Mouse (Mus musculus): ENCODE data around the gene Vars. TPM values are rescaled to one million over a fixed set of nuclear protein-coding genes. Genes with fewer than 3 reads are reported as not detected.
"Not testable (repeated sequence)": the region's sequence is repeated elsewhere in the genome, so short reads cannot be mapped to it uniquely, and the experiment has no call there.

Vars gene
- total RNA-seq, 2 experiments from 2014 or later: 25.7 to 26.9 TPM

GRCm38 (mm10) chr17:34970850-34971249 is 29.9 kb upstream of the Vars start:
- DNase-seq (ENCODE audit: low spot score); intact Hi-C loops (cut with DNase I): not testable (repeated sequence)

DNA sequence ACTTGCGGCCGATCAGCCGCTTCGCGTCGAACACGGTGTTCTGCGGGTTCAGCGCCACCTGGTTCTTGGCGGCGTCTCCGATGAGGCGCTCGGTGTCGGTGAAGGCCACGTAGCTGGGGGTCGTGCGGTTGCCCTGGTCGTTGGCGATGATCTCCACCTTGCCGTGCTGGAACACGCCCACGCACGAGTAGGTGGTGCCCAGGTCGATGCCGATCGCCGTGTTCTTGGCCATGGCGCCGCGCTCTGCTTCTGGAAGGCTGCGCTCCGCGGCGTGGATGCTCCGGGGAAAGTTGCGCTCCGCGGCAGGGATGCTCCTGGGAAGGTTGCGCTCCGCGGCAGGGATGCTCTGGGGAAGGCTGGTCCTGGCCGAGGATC is 29.1 kb upstream of the Vars start:
- DNase-seq (ENCODE audit: low spot score); intact Hi-C loops (cut with DNase I): not testable (repeated sequence)

GRCm38 (mm10) chr17:34972069-34972749 is 28.6 kb upstream of the Vars start, which contains the start of the genes Hspa1a and Hspa1l:
Gene Hspa1a, minus strand, starts transcription at chr17:34972156.
Gene Hspa1l, plus strand, starts transcription at chr17:34972703.
- peak; percentile 83 for DNase-seq (ENCODE audit: low spot score)
- intact Hi-C loops (cut with DNase I): not testable (repeated sequence)

DNA sequence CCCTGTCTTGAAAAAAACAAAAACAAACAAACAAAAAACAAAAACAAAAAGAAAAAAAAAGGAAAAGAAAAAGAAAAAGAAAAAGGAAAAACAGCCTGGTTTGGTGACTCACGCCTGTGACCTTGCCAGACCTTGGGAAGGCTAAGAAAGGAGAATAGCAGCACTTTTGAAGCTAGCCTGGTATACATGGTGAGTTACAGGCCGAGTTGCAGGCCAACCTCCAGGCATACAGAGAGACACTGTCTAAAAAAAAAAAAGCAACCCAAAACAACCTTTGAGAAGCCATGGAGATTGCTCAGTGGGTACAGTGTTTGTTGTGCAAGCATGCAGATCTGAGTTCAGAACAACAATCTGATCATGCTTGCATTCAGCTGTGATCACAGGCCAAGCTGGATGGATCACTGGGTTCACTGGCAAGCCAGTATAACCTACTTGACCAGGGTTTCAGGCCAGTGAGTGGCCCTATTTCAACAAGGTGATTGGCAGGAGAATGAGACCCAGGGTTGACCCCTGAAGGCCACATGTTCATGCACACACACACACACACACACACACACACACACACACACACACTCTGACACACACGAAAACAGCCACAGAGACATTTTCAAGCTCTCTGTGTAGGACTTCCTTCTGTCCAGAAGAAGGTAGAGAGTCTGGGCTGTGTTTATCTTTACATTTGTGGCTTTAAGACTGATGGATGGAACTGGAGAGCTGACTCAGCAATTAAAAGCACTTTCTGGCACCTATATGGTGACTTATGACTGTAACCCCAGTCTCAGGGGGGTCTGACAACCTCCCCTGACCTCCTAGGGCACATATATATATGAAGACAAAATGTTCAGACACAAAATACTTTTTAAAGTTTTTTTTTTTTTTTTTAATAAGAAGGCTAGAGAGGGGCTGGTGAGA is 24.9 kb upstream of the Vars start:
- no peak for DNase-seq (ENCODE audit: low spot score)
- intact Hi-C loops (cut with DNase I): no loop called here

- intact Hi-C loops (cut with DNase I): no loop called here
- DNase-seq (ENCODE audit: low spot score): no peak
These were observed 23.8 kb upstream of the Vars start for GRCm38 (mm10) chr17:34977000-34977399.

DNA sequence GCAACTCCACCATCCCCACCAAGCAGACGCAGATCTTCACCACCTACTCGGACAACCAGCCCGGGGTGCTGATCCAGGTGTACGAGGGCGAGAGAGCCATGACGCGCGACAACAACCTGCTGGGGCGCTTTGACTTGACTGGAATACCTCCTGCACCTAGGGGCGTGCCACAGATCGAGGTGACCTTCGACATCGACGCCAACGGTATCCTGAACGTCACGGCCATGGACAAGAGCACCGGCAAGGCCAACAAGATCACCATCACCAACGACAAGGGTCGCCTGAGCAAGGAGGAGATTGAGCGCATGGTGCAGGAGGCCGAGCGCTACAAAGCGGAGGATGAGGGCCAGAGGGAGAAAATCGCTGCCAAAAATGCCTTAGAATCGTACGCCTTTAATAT is 22.5 kb upstream of the Vars start:
- DNase-seq (ENCODE audit: low spot score): no peak
- intact Hi-C loops (cut with DNase I): no loop called here

GRCm38 (mm10) chr17:34979631-34980030 is 21.2 kb upstream of the Vars start:
- intact Hi-C loops (cut with DNase I): loop anchor here (1.0 to 10.0 kb wide), 2 partner anchors 23 to 45 kb away; partner anchors contain the start of gene Neu1

GRCm38 (mm10) chr17:34980655-34981054 is 20.1 kb upstream of the Vars start:
- no peak for DNase-seq (ENCODE audit: low spot score)
- intact Hi-C loops (cut with DNase I): loop anchor here (1.0 to 10.0 kb wide), 2 partner anchors 24 to 46 kb away; partner anchors contain the start of gene Neu1

More at GRCm38 (mm10) chr17:34979631-34980030, 21.2 kb upstream of the Vars start:
- DNase-seq (ENCODE audit: low spot score): no peak

DNA sequence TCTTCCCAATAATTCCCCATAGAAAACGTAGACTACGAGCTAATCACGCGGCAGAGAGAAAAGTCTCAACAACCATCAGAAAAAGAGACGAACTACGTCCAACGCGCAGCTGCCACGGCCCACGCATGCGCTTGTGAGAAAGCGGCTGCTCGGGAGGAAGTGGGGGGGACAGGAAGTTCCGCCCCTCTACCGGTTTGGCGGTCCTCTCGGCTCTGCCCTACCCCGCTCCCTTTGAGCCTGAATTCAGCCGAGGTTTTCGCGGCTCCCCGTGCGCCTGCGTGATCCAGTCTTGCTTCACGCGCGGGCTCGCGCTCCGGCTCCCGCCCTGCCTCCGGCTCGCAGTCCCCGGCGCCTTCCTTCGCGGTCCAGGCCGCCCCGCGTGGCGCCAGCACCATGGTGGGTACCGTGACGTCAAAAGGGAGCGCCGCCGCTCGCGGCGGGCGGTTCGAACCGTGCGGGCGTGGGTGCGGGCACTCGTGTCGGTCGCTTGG is 19.1 kb upstream of the Vars start, which contains the start of gene Lsm2:
TSS of gene Lsm2 (plus strand) at position 173 of the 491 bp plus-strand sequence.
- intact Hi-C loops (cut with DNase I): loop anchor here (1.0 to 10.0 kb wide), 4 partner anchors 17 to 125 kb away; partner anchors contain the start of gene Neu1
- peak; percentile 88 for DNase-seq (ENCODE audit: low spot score)

DNA sequence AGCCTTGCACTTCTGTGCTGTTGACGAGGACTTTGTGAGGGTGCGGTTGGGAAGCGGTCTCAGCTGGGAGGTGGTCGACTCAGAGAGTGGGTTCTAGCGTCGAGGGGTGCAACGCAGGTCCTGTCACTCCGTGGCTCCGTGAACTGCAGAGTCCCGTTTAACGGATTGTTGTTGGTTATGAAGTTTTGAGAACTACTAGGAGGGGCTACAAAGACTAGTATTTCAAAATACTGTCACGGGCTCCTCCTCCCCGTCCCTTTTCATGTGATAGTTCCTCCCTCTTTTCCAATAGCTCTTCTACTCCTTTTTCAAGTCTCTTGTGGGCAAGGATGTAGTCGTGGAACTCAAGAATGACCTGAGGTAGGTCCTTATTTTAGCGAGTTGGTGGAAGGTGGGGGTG is 18.5 kb upstream of the Vars start:
- intact Hi-C loops (cut with DNase I): loop anchor here (1.0 to 10.0 kb wide), 4 partner anchors 16 to 126 kb away; partner anchors contain the start of gene Neu1

GRCm38 (mm10) chr17:34984218-34984617 is 16.6 kb upstream of the Vars start:
- DNase-seq (ENCODE audit: low spot score): no peak
- intact Hi-C loops (cut with DNase I): loop anchor here (10.0 kb wide), 1 partner anchor 49 kb away; the partner anchor contains the start of gene Neu1

More for the DNA sequence above, 18.5 kb upstream of the Vars start:
- no peak for DNase-seq (ENCODE audit: low spot score)

DNA sequence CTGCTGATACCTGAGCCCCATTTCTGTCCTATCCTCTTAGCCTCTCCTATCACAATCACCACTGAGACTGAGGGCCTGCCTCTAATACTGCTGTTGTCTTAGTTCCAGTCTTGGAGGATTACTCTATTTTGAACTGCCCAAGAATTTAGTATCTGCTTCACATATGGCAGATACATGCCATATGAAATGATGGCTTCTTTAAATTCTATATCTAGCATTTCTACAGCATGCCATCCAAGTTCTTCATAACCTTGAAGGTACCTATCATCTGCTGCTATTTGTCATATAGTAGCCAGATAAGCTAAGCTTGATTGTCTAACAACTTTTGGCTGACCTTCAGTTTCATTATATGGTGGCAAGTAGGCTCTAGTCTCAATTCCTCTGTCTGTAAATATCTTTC is 6.0 kb upstream of the Vars start:
- intact Hi-C loops (cut with DNase I): no loop called here
- no peak for DNase-seq (ENCODE audit: low spot score)

DNA sequence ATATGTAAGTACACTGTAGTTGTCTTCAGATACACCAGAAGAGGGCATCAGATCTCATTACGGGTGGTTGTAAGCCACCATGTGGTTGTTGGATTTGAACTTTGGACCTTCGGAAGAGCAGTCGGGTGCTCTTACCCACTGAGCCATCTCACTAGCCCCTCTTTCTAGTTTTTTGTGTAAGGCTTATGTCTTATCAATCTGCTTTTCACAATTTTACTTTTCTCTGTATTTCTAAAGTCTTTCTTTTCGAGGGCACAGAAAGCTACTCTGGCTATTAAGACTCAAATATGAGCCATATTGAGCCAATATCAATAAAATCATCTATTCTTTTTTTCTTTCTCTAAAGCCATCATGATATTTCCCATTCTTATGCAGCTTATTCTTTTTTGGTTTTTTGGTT is 5.6 kb upstream of the Vars start:
- intact Hi-C loops (cut with DNase I); DNase-seq (ENCODE audit: low spot score): not testable (repeated sequence)

- intact Hi-C loops (cut with DNase I); DNase-seq (ENCODE audit: low spot score): not testable (repeated sequence)
These were observed 4.9 kb upstream of the Vars start for GRCm38 (mm10) chr17:34995927-34996326.

- no peak for DNase-seq (ENCODE audit: low spot score)
- intact Hi-C loops (cut with DNase I): no loop called here
These were observed 4.2 kb upstream of the Vars start for GRCm38 (mm10) chr17:34996411-34997141.

GRCm38 (mm10) chr17:34997142-34997483 is 3.7 kb upstream of the Vars start:
- intact Hi-C loops (cut with DNase I): no loop called here
- no peak for DNase-seq (ENCODE audit: low spot score)

GRCm38 (mm10) chr17:34998526-34999430 is 2.0 kb upstream of the Vars start:
- intact Hi-C loops (cut with DNase I): loop anchor here (2.0 kb wide), 1 partner anchor 16 kb away; no protein-coding TSS in a partner anchor
- DNase-seq (ENCODE audit: low spot score): no peak
